Mouse (Mus musculus) lung, postnatal 0 days (tissue): ENCODE measurements around the gene Micall2.

Experiments
- CTCF ChIP-seq: IDR thresholded peaks from 2 replicates; pipeline ENCODE4 v1.5.1; 2016; ENCODE audit warnings: antibody characterized with exemption, mild to moderate bottlenecking
- EP300 ChIP-seq: IDR thresholded peaks from 2 replicates; pipeline ENCODE4 v1.6.1; 2016; ENCODE audit warnings: antibody characterized with exemption, mild to moderate bottlenecking, control low read depth

DNA sequence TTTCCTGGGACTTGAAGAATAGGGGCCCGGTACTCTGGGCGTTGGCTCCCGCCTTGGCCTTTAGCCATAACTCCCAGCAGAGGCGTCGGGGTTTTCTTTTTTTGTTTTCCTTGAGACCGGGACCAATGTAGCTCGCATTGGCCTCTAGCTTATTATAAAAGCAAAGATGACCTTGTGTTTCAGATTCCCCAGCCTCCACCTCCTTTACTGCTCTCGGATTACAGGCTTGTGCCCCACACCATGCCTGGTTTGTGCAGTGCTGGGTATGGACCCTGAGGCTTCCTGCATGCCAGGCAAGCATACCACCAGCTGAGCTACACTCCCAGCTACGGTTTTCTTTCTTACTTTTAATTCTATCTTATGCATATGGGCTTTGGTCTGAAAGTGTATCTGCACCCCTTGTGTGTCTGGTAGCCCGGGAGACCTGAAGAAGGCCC is 386 bp upstream of the Micall2 start:
- 0 out of 2 replicates have a peak, but pooled peaks have one; percentile 25 for TF ChIP-seq EP300
- TF ChIP-seq CTCF, result no peak
